Mouse (Mus musculus) G1E (cell line): ENCODE data around the gene March8.

ENCODE experiments used
- CTCF ChIP-seq: IDR thresholded peaks from 2 replicates; pipeline ENCODE4 v1.5.1; 2012; ENCODE audit warnings: low read depth, low read length, inconsistent platforms, mixed read lengths
- TAL1 ChIP-seq: conservative IDR thresholded peaks from 2 replicates; pipeline ENCODE4 v1.6.1; 2012; ENCODE audit warnings: low read depth, low read length, inconsistent platforms, mixed read lengths

GRCm38 (mm10) chr6:116406152-116406551 lies 68.3 kb downstream of the March8 start:
- TF ChIP-seq CTCF (no peak), TAL1 (no peak)
